Mouse (Mus musculus): ENCODE results near the gene Eef1akmt3.
"Not testable (repeated sequence)": the region's sequence is repeated elsewhere in the genome, so short reads cannot be mapped to it uniquely, and the experiment has no call there.

Gene Eef1akmt3

GRCm38 (mm10) chr10:127041274-127041766, at the start of gene Eef1akmt3, which contains the start of gene Mettl1:
TSS of gene Eef1akmt3 (minus strand) at chr10:127041513.
TSS of gene Mettl1 (plus strand) at chr10:127041414.
- no peak for DNase-seq (ENCODE audit: low read depth, low spot score)

GRCm38 (mm10) chr10:127090560-127091411, 49.5 kb upstream of the Eef1akmt3 start:
- no peak for DNase-seq (ENCODE audit: low read depth, low spot score)

DNA sequence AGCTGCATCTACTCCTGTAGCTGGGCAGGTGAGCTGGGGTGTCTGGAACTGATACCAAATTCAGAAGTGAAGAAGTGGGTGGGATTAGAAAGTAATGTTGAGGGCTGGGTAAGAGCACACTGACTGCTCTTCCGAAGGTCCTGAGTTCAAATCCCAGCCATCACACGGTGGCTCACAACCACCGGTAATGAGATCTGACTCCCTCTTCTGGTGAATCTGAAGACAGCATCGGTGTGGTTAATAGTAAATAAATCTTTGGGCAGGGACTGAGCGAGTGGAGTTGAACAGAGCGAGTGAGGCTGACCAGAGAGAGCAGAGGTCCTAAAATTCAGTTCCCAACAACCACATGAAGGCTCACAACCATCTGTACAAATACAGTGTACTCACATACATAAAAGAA, 44.3 kb upstream of the Eef1akmt3 start:
- DNase-seq (ENCODE audit: low read depth, low spot score) = no peak

DNA sequence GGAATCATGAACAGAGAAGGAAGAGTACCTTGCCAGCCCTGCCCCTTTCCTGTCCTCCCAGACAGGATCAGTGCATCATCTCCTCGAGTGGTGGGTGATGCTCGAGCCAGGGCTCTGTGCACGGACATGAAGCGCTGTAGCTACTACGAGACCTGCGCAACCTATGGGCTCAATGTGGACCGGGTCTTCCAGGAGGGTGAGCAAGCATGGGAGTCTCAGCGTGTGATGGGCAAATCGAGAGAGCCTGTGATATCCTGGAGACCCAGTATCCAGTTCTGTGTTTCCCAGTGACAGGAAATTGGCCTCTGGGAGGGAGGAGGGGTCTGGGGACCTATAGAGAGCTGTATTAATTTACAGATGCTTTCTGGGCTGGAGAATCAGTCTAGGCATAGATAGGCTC, 43.7 kb upstream of the Eef1akmt3 start:
- DNase-seq (ENCODE audit: low read depth, low spot score) = no peak

DNA sequence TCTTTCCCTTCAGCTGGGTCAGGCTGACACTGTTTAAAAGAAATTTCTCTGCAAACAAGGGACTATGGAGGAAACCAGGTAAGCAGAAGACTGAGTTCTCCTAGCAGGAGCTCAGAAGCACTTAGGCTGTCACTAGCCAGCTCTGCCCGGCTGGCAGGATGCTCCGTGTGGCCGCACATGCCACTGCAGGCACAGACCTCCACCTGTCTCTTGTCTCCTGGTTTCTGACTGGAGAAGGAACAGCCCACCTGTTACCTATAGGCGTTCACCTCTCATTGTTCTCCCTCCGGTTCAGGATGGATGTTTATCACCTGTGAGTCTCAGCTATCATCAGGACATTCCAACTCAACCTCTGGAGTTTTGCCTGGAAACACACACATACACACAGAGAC, 42.6 kb upstream of the Eef1akmt3 start:
- no peak for DNase-seq (ENCODE audit: low read depth, low spot score)

- DNase-seq (ENCODE audit: low read depth, low spot score) = no peak
These were observed 42.1 kb upstream of the Eef1akmt3 start for GRCm38 (mm10) chr10:127083292-127083914.

GRCm38 (mm10) chr10:127081996-127082620, 40.8 kb upstream of the Eef1akmt3 start:
- DNase-seq (ENCODE audit: low read depth, low spot score) = no peak

GRCm38 (mm10) chr10:127080901-127081780, 39.8 kb upstream of the Eef1akmt3 start:
- DNase-seq (ENCODE audit: low read depth, low spot score) = no peak

GRCm38 (mm10) chr10:127079665-127080391, 38.5 kb upstream of the Eef1akmt3 start:
- DNase-seq (ENCODE audit: low read depth, low spot score) = no peak

DNA sequence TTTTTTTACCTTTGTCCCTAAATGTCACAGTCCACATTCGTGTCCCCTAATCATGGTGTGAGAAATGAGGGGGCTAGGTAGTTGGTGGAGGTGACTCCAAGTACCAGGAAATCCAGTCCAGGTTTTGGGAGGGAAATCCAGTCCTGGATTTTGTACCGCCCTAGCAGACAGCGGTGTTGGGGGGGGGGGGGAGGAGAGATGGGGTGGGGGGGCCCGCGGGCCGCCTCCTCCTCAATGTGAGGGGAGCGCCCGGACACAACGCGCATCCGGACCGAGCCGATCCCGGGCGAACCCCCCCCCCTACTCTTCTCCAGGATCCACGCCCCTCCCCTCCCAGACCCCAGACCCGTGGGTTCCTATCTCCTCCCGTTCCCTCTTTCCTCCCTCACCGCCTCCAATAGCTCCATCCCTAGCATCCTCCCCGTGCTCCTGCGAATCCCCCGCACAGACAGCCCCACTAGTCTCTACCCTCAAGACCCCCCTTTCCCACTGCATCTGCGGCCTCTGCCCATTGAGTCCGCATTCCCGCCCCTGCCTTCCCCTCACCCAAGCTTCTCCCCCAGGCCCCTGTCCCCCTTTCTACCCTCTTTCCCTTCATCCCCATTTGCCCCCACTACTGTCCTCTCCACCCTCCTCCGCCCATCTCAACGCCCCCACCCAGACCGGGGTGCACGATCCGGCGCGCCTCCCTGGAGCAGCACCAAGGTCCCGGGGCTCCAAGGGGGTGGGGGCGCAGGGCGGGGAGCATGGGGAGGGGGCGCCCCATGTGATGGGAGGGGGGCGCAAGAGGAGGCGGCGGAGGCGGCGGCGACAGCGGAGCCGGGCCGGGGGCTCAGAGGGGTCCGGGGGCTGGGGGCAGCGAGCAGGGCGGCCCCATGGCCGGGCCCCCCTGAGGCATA, 37.6 kb upstream of the Eef1akmt3 start:
- no peak for DNase-seq (ENCODE audit: low read depth, low spot score)

DNA sequence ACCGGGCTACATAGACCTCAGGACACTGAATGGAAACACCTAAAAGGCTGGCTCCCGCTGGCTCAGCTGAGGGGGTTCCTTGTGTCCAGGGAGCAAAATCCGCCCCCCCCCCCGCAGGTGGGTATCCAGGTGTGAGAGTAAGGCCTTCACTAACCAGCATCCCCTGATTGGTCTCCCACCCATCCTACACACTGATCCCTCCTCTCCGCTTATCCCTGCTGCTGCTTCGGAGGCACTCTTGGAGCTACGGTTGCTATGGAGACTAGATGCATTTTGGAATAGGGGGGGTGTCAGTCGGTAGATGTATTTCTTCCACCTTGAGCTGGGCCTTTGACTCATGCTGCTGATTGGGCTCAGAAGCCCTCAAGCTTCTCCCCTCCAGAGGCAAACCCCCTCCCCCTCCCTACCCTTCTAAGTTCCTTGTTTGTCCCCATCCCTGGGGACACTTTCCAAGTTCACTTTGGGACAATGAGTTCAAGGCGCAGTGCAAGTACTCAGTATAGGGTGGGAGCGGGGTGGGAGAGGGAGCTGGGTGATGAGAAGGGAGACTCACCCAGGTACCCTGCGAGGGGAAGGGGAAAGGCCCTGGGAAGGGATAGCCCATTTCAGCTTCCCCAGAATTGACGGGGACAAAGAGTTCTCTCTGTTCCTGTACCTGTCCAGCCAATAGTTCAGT, 36.8 kb upstream of the Eef1akmt3 start:
- DNase-seq (ENCODE audit: low read depth, low spot score) = no peak

GRCm38 (mm10) chr10:127077515-127077914, 36.2 kb upstream of the Eef1akmt3 start:
- DNase-seq (ENCODE audit: low read depth, low spot score) = no peak

DNA sequence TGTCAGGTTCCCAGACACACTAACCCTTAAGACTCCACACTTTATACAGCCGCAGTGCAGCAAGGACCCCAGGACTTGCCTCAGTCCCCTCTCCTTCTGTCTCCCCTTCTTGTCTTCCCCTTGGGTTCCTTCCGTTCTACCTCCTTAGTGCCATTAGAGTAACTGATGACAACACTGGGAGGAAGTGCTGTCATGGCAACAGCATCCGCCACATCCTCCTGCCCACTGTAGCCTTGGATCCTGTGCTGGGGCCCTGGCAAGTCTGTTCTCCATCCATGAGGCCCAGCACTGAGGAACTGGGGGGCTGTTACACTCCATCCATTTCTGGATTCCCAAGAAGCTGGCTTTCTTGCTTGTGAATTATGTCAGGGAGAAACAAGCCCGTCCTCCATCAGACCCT, 34.8 kb upstream of the Eef1akmt3 start:
- no peak for DNase-seq (ENCODE audit: low read depth, low spot score)

- DNase-seq (ENCODE audit: low read depth, low spot score) = no peak
These were observed 34.3 kb upstream of the Eef1akmt3 start for GRCm38 (mm10) chr10:127075651-127076050.

DNA sequence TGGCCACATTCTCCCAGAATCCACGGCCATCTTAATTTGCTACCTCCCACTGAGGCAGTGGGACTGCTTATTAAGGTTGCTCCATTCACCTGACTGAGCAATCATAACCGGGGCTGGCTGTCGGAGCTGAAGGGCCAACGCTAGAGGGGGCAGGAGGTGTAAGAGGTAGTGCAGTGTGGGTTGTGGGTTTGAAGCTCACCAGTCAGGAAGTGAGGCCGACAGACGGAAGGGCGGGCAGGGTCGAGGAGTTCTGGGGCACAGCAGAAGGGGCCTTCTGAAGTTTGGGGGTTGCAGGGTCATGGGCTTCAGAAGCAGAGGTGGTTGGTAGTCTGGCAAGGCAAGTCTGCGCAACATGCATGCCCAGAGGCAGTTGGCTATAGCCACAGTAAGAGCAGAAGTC, 33.8 kb upstream of the Eef1akmt3 start, which contains the start of gene Agap2:
Gene Agap2, plus strand, starts transcription at position 205 of the 400 bp plus-strand sequence.
- DNase-seq (ENCODE audit: low read depth, low spot score) = no peak

- DNase-seq (ENCODE audit: low read depth, low spot score) = no peak
These were observed 32.7 kb upstream of the Eef1akmt3 start for GRCm38 (mm10) chr10:127073981-127074380.

DNA sequence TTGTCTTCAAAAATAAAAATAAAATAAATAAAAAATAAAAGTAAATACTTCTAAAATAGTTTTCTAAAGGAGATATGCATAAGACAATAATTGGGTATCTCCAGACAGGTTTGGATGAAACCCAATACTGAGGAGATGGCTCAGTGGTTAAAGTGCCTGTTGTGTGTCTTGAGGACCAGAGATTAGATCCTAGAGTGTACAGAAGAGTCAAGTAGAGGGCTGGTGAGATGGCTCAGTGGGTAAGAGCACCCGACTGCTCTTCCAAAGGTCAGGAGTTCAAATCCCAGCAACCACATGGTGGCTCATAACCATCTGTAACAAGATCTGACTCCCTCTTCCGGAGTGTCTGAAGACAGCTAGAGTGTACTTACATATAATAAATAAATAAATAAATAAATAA, 31.7 kb upstream of the Eef1akmt3 start:
- not testable (repeated sequence) for DNase-seq (ENCODE audit: low read depth, low spot score)

GRCm38 (mm10) chr10:127072270-127072669, 31.0 kb upstream of the Eef1akmt3 start:
- not testable (repeated sequence) for DNase-seq (ENCODE audit: low read depth, low spot score)

DNA sequence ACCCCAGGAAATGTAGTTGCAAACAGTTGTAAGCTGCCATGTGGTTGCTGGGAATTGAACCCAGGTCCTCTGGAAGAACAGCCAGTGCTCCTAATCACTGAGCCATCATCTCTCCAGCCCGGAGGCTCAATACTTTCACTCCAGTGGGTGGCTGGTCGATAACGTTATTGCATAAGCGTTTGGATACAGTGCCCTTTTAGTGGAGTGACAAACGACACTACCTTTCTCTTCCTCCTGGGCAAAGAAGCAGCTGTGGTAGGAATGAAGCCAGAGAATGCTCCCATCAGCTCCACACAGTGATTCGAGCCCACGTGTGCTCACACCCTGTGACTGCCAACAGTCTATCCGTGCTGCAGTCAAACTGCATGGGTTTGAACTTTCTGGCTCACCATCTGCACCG, 29.9 kb upstream of the Eef1akmt3 start:
- DNase-seq (ENCODE audit: low read depth, low spot score) = no peak
